Mouse (Mus musculus): Measurements from ENCODE around the gene Homer1.

DNA sequence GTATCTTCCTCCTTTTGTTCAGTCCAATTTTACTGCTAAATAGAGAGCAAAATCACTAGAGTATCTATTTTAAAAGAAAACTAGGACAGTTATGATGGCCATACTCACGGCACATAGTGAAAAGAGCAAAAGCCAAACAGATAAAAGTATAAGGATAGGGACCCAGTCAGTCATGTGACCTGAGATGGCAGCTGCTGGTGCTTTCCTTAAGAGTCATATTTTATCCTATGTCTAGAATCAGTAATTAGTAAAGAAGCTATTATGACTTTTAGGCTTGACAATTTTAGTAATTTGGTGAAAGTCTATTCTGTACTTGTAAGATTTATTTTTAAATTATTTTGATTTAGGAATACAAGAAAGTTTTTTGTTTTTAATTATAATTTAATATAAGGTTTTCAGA lies 59.1 kb downstream of the Homer1 start:
- no peak for TF ChIP-seq CTCF (IDR thresholded peaks at IDR 0.05; ENCODE audit: extremely low read depth, insufficient read length, insufficient replicate concordance, low read depth, low read length)
- no peak for TF ChIP-seq POLR2A (IDR thresholded peaks at IDR 0.05; ENCODE audit: low read depth, low read length)
